Mouse (Mus musculus) intestine, embryonic 15.5 days (tissue): ENCODE measurements around the gene Gsdma3. TPM values are rescaled to one million over a fixed set of nuclear protein-coding genes. Genes with fewer than 3 reads are reported as not detected.
A peak's percentile ranks its signal among the peaks of the same experiment; 100 is the strongest.

ENCODE experiments used
- ATAC-seq: fragments of 200-750 bp; cut with Nextera tagmentation; 2 replicates; pipeline ENCODE4 v1.8.0; 2017; ENCODE audit warnings: moderate TSS enrichment, moderate library complexity
- H3K27ac ChIP-seq: fragments of 300-500 bp; sonication (generic); 2 replicates; pipeline ENCODE4 v1.5.1; 2015; ENCODE audit warnings: mild to moderate bottlenecking, inconsistent platforms
- H3K27me3 ChIP-seq: fragments of 300-500 bp; sonication (generic); replicated peaks from 2 replicates; pipeline ENCODE4 v1.6.1; 2015; ENCODE audit warnings: inconsistent platforms
- H3K36me3 ChIP-seq: fragments of 300-500 bp; sonication (generic); 2 replicates; pipeline ENCODE4 v1.6.1; 2015; ENCODE audit warnings: inconsistent platforms
- H3K4me1 ChIP-seq: fragments of 300-500 bp; sonication (generic); replicated peaks from 2 replicates; pipeline ENCODE4 v1.6.1; 2015; ENCODE audit warnings: inconsistent platforms
- H3K4me2 ChIP-seq: fragments of 300-500 bp; sonication (generic); replicated peaks from 2 replicates; pipeline ENCODE4 v1.6.1; 2015; ENCODE audit warnings: mild to moderate bottlenecking, inconsistent platforms
- H3K4me3 ChIP-seq: fragments of 300-500 bp; sonication (generic); replicated peaks from 2 replicates; pipeline ENCODE4 v1.5.1; 2015; ENCODE audit warnings: inconsistent platforms
- H3K9ac ChIP-seq: fragments of 300-500 bp; sonication (generic); 2 replicates; pipeline ENCODE4 v1.6.1; 2015; ENCODE audit warnings: inconsistent platforms
- H3K9me3 ChIP-seq: fragments of 300-500 bp; sonication (generic); 2 replicates; pipeline ENCODE4 v1.6.1; 2016; ENCODE audit warnings: inconsistent platforms
- WGBS: fragments of 180-500 bp; shearing (Covaris S2); methylation state at CpG from one replicate; pipeline ENCODE4 v1.1.7; 2015; 5-methylcytosine and 5-hydroxymethylcytosine counted together
- polyA plus RNA-seq: library from polyadenylated mRNA; unstranded; fragments of >200 nt; fragmentation: Nextera tagmentation; extraction: Ambion mirVana; gene quantifications from 2 replicates; pipeline ENCODE4 v1.2.1, GENCODE M21; 2015

Gene Gsdma3
- polyA plus RNA-seq, 1 experiment from 2014 or later = not detected

- Histone ChIP-seq H3K4me2 (peak overlapping the region; percentile 78), H3K36me3 (peaks cover 15% of the 10 kb centered on the region), H3K4me3 (peak overlapping the region; percentile 81), H3K27me3 (no peaks in the 10 kb centered on the region), H3K9me3 (no peaks in the 10 kb centered on the region), H3K27ac (peak overlapping the region; percentile 92), H3K4me1 (peaks cover 52% of the 10 kb centered on the region), H3K9ac (peak overlapping the region; percentile 90)
- under 1% methylated on average over 22 of the region's 22 CpGs for WGBS
- peak; percentile 27 for ATAC-seq
Measured at GRCm38 (mm10) chr11:98586087-98586891, 39.9 kb upstream of the Gsdma3 start.

- Histone ChIP-seq H3K4me3 (peak within 1 kb of the TSS; percentile 81), H3K27me3 (no peaks in the 10 kb centered on the region), H3K9ac (peak within 1 kb of the TSS; percentile 90), H3K4me1 (peaks cover 54% of the 10 kb centered on the region), H3K4me2 (peak within 1 kb of the TSS; percentile 78), H3K9me3 (no peaks in the 10 kb centered on the region), H3K36me3 (peaks cover 12% of the 10 kb centered on the region), H3K27ac (peak within 1 kb of the TSS; percentile 92)
- under 1% methylated on average over 49 of the region's 49 CpGs for WGBS
- ATAC-seq = peak; percentile 92
Measured at GRCm38 (mm10) chr11:98586892-98587563, 39.1 kb upstream of the Gsdma3 start, which contains the start of gene Ormdl3. TSS of gene Ormdl3 (minus strand) at chr11:98587368.

- Histone ChIP-seq H3K27me3 (no peaks in the 10 kb centered on the region), H3K4me2 (peak overlapping the region; percentile 67), H3K27ac (peak overlapping the region; percentile 92), H3K4me3 (peak overlapping the region; percentile 81), H3K9ac (peak overlapping the region; percentile 34), H3K9me3 (no peaks in the 10 kb centered on the region), H3K4me1 (peaks cover 47% of the 10 kb centered on the region), H3K36me3 (peaks cover 6% of the 10 kb centered on the region; the same call in 1 of the 2 replicates)
- 6% methylated on average over 20 of the region's 20 CpGs for WGBS
- ATAC-seq = peak; percentile 77
Measured at GRCm38 (mm10) chr11:98587684-98588546, 38.2 kb upstream of the Gsdma3 start.

GRCm38 (mm10) chr11:98588833-98589281, 37.3 kb upstream of the Gsdma3 start:
- Histone ChIP-seq H3K4me2 (peak overlapping the region; percentile 67), H3K9ac (no peak overlapping the region), H3K4me1 (peaks cover 41% of the 10 kb centered on the region), H3K27ac (peak overlapping the region; percentile 92), H3K27me3 (no peaks in the 10 kb centered on the region), H3K9me3 (no peaks in the 10 kb centered on the region), H3K36me3 (no peaks in the 10 kb centered on the region), H3K4me3 (no peak overlapping the region)
- 61% methylated on average over 6 of the region's 6 CpGs for WGBS
- no peak for ATAC-seq

GRCm38 (mm10) chr11:98589306-98589705, 36.9 kb upstream of the Gsdma3 start:
- 79% methylated on average over 8 of the region's 8 CpGs for WGBS
- Histone ChIP-seq H3K9ac (no peak overlapping the region), H3K27ac (peak overlapping the region; percentile 51; the same call in 1 of the 2 replicates), H3K36me3 (no peaks in the 10 kb centered on the region), H3K4me2 (no peak overlapping the region), H3K4me3 (no peak overlapping the region), H3K9me3 (no peaks in the 10 kb centered on the region), H3K27me3 (no peaks in the 10 kb centered on the region), H3K4me1 (peaks cover 39% of the 10 kb centered on the region)
- no peak for ATAC-seq

- no peak for ATAC-seq
- 63% methylated on average over 19 of the region's 19 CpGs for whole genome bisulfite sequencing
- H3K9ac ChIP-seq = no peak overlapping the region
Measured at GRCm38 (mm10) chr11:98590548-98591445, 35.4 kb upstream of the Gsdma3 start.

GRCm38 (mm10) chr11:98595021-98595420, 31.1 kb upstream of the Gsdma3 start:
- Histone ChIP-seq H3K36me3 (no peaks in the 10 kb centered on the region), H3K27me3 (peaks cover 12% of the 10 kb centered on the region), H3K4me1 (0 out of 2 replicates have a peak, but pooled peaks cover 5% of the 10 kb centered on the region), H3K9me3 (no peaks in the 10 kb centered on the region), H3K4me3 (no peak overlapping the region), H3K27ac (no peak overlapping the region), H3K4me2 (no peak overlapping the region), H3K9ac (no peak overlapping the region)
- 71% methylated on average over 6 of the region's 6 CpGs for WGBS
- ATAC-seq = no peak

More at GRCm38 (mm10) chr11:98590548-98591445, 35.4 kb upstream of the Gsdma3 start:
- Histone ChIP-seq H3K4me3 (no peak overlapping the region), H3K27ac (no peak overlapping the region), H3K36me3 (no peaks in the 10 kb centered on the region), H3K4me2 (no peak overlapping the region), H3K9me3 (no peaks in the 10 kb centered on the region), H3K27me3 (no peaks in the 10 kb centered on the region), H3K4me1 (peaks cover 27% of the 10 kb centered on the region)

- Histone ChIP-seq H3K36me3 (no peaks in the 10 kb centered on the region), H3K4me3 (no peak overlapping the region), H3K9me3 (no peaks in the 10 kb centered on the region), H3K27ac (no peak overlapping the region), H3K4me2 (no peak overlapping the region), H3K9ac (no peak overlapping the region), H3K4me1 (0 out of 2 replicates have a peak, but pooled peaks cover 5% of the 10 kb centered on the region), H3K27me3 (peaks cover 12% of the 10 kb centered on the region)
- no peak for ATAC-seq
- 74% methylated on average over 10 of the region's 10 CpGs for WGBS
Measured at GRCm38 (mm10) chr11:98595473-98595872, 30.7 kb upstream of the Gsdma3 start.

- no peak overlapping the region for H3K27ac ChIP-seq
- no peak for ATAC-seq
- no peaks in the 10 kb centered on the region for H3K36me3 ChIP-seq
- H3K27me3 ChIP-seq = peaks cover 12% of the 10 kb centered on the region
- WGBS = 55% methylated on average over 3 of the region's 3 CpGs
- H3K9me3 ChIP-seq = no peaks in the 10 kb centered on the region
- no peak overlapping the region for H3K9ac ChIP-seq
- H3K4me2 ChIP-seq = no peak overlapping the region
- H3K4me3 ChIP-seq = no peak overlapping the region
- 0 out of 2 replicates have a peak, but pooled peaks cover 5% of the 10 kb centered on the region for H3K4me1 ChIP-seq
Measured at GRCm38 (mm10) chr11:98595955-98596354, 30.2 kb upstream of the Gsdma3 start.

- peaks cover 10% of the 10 kb centered on the region; the same call in 1 of the 2 replicates for H3K4me1 ChIP-seq
- 42% methylated on average over 5 of the region's 6 CpGs for WGBS
- H3K4me3 ChIP-seq = no peak overlapping the region
- peaks cover 12% of the 10 kb centered on the region for H3K27me3 ChIP-seq
- no peaks in the 10 kb centered on the region for H3K36me3 ChIP-seq
- ATAC-seq = 0 out of 2 replicates have a peak, but pooled peaks have one; percentile 26
- H3K9me3 ChIP-seq = no peaks in the 10 kb centered on the region
- no peak overlapping the region for H3K4me2 ChIP-seq
- H3K27ac ChIP-seq = no peak overlapping the region
- no peak overlapping the region for H3K9ac ChIP-seq
Measured at GRCm38 (mm10) chr11:98597363-98597762, 28.8 kb upstream of the Gsdma3 start.

GRCm38 (mm10) chr11:98597991-98598390, 28.2 kb upstream of the Gsdma3 start, which contains the start of gene Lrrc3c:
TSS of gene Lrrc3c (plus strand) at chr11:98598291.
- Histone ChIP-seq H3K27ac (no peak within 1 kb of the TSS), H3K4me2 (no peak within 1 kb of the TSS), H3K9ac (no peak within 1 kb of the TSS), H3K4me3 (no peak within 1 kb of the TSS), H3K9me3 (no peaks in the 10 kb centered on the region), H3K4me1 (peaks cover 11% of the 10 kb centered on the region; the same call in 1 of the 2 replicates), H3K27me3 (peaks cover 12% of the 10 kb centered on the region), H3K36me3 (no peaks in the 10 kb centered on the region)
- WGBS = 72% methylated on average over 8 of the region's 8 CpGs
- ATAC-seq = no peak
